Mouse (Mus musculus) lung, postnatal 0 days (tissue): ENCODE results near the gene Rerg.
"Not testable (repeated sequence)": the region's sequence is repeated elsewhere in the genome, so short reads cannot be mapped to it uniquely, and the experiment has no call there.

Source experiments
- CTCF ChIP-seq: IDR thresholded peaks from 2 replicates; pipeline ENCODE4 v1.5.1; 2016; ENCODE audit warnings: antibody characterized with exemption, mild to moderate bottlenecking
- EP300 ChIP-seq: IDR thresholded peaks from 2 replicates; pipeline ENCODE4 v1.6.1; 2016; ENCODE audit warnings: antibody characterized with exemption, mild to moderate bottlenecking, control low read depth

GRCm38 (mm10) chr6:137035611-137036395 lies 134.5 kb downstream of the Rerg start:
- not testable (repeated sequence) for TF ChIP-seq CTCF, EP300
